Mouse (Mus musculus) brain, embryonic 14.5 days (tissue): ENCODE measurements around the gene Nxph4. TPM values are rescaled to one million over a fixed set of nuclear protein-coding genes. Genes with fewer than 3 reads are reported as not detected.

Experiments
- DNase-seq: peaks from one replicate; pipeline ENCODE4 v3.0.0-alpha.2; 2011; ENCODE audit warnings: low read depth
- CTCF ChIP-seq: fragments of 200-500 bp; IDR thresholded peaks from 2 replicates; pipeline ENCODE4 v1.5.1; 2012; ENCODE audit warnings: inconsistent platforms, mild to moderate bottlenecking, moderate library complexity, borderline replicate concordance; ENCODE audit not compliant: insufficient read depth, insufficient read length; ENCODE audit errors: extremely low read depth
- POLR2A ChIP-seq: fragments of 200-500 bp; IDR thresholded peaks from 2 replicates; pipeline ENCODE4 v1.6.1; 2012; ENCODE audit warnings: mild to moderate bottlenecking, inconsistent platforms, borderline replicate concordance; ENCODE audit not compliant: poor library complexity, insufficient read depth, insufficient read length, severe bottlenecking; ENCODE audit errors: extremely low read depth
- polyA plus RNA-seq: library from polyadenylated mRNA; depleted of rRNA; stranded (reverse); fragments of >200 nt; gene quantifications from 2 replicates; pipeline ENCODE4 v1.2.3, GENCODE M21; 2012

Nxph4 gene
- polyA plus RNA-seq, 1 experiment, result 48.8 TPM

DNA sequence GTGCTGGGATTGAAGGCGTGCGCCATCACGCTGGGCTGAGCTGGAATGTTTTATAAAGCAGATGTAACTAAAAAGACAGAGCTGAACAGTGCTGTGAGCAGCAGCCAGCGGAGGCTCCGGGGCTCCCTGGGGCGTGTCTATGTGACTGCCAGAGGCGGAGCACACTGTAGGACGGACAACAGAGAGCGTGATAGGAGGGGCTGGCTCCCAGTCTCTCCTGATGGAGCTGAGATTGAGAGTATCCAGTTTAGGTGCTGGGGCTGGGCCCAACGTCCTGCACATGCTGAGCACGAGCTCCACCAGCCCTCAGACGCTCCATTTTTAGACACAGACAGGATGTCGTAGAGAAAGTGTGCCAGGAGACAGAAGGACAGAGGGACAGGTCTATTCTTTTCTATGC, 29.9 kb upstream of the Nxph4 start:
- no peak for TF ChIP-seq CTCF
- TF ChIP-seq POLR2A, result no peak
- DNase-seq, result no peak

DNA sequence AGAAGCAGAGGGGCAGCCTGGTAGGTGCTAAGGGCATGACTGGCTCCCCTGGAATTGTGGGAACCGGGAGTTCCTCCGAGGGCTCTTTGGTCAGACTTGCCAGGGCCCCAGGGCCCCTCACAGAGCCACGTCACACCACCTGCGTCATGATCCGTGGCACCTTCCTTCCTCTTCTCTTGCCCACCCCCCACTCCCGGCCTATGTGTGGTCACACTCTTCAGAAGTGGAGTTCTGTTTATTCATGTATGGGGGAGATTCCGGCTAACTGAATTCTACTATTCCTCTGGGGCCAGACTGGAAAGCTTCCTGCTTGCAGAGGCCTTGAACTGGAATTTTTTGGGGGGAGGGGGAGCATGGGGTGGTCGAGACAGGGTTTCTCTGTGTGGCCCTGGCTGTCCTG, 29.5 kb upstream of the Nxph4 start:
- no peak for DNase-seq
- TF ChIP-seq POLR2A (no peak), CTCF (no peak)

DNA sequence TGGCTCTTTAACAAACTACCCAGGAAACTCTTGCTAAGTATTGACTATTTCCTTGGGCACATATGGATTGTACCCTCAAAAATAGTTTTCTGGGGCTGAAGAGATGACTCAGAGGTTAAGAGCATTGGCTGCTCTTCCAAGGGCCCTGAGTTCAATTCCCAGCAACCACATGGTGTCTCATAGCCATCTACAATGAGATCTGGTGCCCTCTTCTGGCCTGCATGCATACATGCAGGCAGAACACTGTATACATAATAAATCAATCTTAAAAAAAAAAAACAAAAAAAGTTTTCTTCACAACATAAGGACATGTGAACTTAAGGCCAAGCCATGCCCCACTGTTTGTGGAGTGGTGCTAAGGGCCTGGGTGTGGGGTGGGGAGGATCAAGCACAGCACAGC, 26.8 kb upstream of the Nxph4 start:
- TF ChIP-seq CTCF (peak; percentile 15; the same call in 1 of the 2 replicates), POLR2A (no peak)
- DNase-seq, result no peak

DNA sequence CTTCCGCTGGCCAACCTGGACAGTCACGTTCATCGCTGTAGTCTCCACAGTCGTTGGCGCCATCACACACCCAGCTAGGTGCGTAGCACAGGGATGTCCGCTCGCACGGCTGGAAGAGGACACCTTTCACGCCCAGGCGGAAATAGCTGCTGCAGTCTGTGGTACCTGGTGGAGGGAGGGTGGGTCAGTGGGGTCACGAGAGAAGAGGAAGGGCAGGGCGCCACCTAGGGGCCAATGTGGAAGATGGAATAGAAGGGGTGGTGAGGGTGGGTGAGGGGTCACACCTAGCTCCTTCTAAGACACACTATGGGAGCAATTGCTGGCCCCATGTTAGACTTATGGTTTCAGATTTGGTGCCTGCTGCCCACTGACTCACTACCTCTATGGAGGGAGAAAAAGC, 23.0 kb upstream of the Nxph4 start:
- no peak for DNase-seq
- TF ChIP-seq POLR2A, result no peak
- TF ChIP-seq CTCF, result peak; percentile 36; the same call in 1 of the 2 replicates

DNA sequence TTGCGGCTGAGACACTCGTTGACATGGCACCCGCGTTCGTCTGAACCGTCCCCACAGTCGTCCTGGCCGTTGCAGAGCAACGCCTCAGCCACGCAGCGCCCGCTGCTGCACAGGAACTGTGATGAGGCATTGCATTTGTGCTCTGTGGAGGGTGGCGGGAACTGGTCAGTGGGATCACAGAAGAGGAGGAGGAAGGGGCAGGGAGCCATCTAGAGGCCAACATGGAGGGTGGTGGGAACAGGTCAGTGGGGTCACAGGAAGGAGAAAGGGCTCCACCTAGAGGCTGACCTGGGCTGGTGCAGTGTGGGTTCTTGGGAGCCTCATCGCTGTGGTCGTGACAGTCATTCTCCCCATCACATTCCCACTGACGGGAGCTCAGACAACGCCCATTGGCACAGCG, 21.3 kb upstream of the Nxph4 start:
- TF ChIP-seq POLR2A, result no peak
- peak; percentile 73 for TF ChIP-seq CTCF
- peak; percentile 50 for DNase-seq

DNA sequence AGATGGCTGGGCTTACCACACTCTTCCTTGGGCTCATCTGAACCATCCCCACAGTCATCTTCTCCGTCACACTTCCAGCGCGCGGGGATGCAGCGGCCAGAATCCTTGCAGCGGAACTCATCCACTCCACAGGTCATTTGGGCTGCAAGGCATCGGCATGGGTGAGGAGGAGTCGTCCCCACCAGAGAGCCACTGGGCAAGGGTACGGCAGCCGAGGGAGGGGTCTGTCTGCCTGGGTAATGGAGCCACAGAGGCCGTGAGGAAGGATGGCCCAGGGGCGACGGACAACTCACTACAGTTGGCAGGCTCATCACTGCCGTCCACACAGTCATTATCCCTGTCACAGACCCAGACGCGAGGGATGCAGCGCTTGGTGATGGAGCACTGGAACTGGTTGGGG, 15.5 kb upstream of the Nxph4 start:
- TF ChIP-seq POLR2A, result no peak
- TF ChIP-seq CTCF, result no peak
- DNase-seq, result no peak

DNA sequence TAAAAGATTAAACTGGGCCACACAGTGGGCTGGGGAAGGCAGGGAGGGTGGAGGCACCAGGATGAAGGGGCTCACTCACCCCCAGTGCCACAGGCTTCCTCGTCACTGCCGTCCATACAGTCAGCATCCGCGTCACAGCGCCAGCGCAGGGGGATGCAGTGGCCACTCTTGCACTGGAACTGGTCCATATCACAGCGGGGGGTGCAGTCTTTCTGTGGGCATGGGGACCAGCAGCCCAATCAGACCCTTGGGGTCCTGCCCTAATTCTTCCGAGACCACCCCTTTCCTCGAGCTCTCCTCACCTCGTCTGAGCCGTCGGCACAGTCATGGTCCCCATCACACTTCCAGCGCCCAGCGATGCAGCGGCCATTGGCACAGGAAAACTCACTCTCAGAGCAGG, 13.9 kb upstream of the Nxph4 start:
- no peak for DNase-seq
- TF ChIP-seq CTCF (no peak), POLR2A (no peak)

DNA sequence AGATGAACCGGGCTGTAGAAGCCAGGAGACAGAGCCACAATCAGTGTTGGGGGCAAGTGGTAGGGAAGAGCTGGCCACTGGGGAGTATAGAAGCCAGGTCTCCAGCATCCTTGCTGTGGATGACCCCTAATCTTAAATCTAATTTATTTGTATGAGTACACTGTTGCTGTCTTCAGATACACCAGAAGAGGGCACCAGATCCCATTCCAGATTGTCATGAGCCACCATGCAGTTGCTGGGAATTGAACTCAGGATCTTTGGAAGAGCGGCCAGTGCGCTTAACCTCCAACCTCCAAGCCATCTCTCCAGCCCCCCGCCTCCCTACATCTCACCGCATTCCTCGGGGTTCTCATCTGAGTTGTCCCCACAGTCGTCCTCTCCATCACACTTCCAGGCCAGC, 12.1 kb upstream of the Nxph4 start:
- TF ChIP-seq CTCF (peak; percentile 21; the same call in 1 of the 2 replicates), POLR2A (no peak)
- no peak for DNase-seq

DNA sequence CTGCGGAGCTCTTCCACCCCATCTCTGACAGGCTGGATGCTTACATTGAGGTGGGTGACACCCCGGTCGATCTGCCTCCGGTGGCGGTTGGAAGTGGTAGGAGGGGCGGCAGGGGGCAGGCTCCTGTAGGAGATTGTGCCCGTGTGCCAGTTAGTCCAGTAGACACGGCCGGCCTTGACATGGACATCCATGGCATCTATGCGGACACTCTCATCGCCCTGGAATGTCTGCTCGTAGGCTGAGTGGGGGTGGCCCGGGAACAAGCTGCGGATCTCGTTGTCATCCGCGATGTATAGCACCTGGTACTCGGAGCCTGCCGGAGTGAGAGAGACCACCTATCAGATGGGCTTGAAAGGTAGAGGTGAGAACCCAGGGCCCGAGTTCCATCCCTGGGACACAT, 10.0 kb upstream of the Nxph4 start:
- DNase-seq, result no peak
- TF ChIP-seq POLR2A (no peak), CTCF (no peak)

DNA sequence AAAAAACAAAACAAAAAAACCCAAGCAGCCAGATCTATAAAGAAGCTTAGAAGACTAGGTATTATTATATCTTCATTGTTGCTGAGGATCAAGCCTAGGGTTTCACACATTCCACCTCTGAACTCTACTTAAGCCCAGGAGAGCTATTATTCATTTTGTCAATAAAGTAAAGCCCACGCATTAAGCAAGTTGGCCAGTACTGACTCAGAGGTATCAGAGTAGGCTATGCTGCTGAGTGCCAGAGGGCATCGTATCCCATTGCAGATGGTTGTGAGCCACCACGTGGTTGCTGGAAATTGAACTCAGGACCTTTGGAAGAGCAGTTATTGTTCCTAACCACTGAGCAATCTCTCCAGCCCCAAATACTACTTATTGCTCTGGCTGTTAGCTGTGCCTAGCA, 9.6 kb upstream of the Nxph4 start:
- TF ChIP-seq CTCF (no peak), POLR2A (no peak)
- no peak for DNase-seq

DNA sequence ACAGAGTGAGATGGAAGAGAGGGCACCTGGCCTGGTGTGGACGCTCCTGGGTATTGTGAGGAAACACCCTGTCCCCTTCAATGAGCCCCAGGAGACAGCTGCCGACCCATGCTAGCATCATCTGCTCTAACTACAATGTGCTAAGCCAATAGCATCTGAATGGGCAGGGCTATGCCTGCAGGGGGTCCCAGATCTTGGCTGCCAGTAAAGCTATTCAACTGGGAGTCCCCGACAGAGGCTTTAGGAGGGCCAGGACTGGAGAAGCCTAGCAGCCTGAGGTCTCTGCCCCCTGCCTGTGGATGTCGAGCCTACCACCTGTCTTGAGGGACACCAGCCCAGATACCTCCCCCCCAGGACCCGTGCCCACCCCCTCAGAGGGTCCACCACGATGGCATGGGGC, 8.4 kb upstream of the Nxph4 start:
- no peak for DNase-seq
- TF ChIP-seq CTCF (no peak), POLR2A (no peak)

DNA sequence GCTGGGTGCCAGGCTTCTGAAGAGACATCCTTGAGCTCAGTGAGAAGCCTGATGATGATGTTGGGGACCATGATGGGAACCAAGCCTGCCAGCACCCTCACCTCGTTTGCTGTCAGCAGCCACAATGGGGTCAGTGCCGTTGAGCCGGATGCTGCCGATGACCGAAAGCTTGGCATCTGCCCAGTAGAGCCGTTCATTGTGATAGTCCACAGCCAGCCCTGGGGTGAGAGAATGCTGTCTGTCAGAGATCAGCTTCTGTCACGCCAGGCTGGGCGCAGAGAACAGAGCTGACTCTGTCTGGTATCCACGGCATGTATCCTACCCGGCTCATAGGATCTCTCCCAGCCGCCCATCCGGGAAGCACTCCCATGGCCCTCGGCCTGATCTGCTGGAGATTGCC, 7.7 kb upstream of the Nxph4 start:
- TF ChIP-seq POLR2A (no peak), CTCF (no peak)
- DNase-seq, result no peak

DNA sequence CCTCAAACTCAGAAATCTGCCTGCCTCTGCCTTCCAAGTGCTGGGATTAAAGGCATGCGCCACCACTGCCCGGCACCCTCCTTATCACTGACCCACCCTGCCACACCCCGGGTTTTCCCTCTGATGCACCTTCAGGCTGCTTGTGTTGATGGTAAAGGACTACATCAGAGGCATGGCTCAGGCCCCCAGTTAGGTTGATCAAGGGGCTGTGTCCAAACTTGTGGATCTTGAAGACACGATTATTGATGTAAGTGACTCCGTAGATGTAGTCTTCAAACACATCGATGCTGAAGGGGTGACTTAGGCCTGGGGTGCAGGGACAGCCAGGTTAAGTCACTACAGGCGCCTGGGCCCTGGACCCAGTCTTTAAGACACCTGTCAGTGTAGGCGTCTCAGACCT, 7.2 kb upstream of the Nxph4 start:
- no peak for DNase-seq
- TF ChIP-seq POLR2A, result no peak
- TF ChIP-seq CTCF, result no peak
